Mouse (Mus musculus): ENCODE data around the gene Serpina1a.
"Not testable (repeated sequence)": the region's sequence is repeated elsewhere in the genome, so short reads cannot be mapped to it uniquely, and the experiment has no call there.

- not testable (repeated sequence) for TF ChIP-seq CTCF (IDR thresholded peaks at IDR 0.05; ENCODE audit: borderline replicate concordance, insufficient read depth, low read depth, low read length); POLR2A (IDR thresholded peaks at IDR 0.05; ENCODE audit: borderline replicate concordance, insufficient read depth, low read length)
These were observed 3.8 kb downstream of the Serpina1a start for GRCm38 (mm10) chr12:103859584-103859983.
